Mouse (Mus musculus) testis, adult 2 months (tissue): ENCODE measurements around the gene Prps1l3.

Experiments used
- CTCF ChIP-seq: fragments of 200-500 bp; IDR thresholded peaks from 2 replicates; pipeline ENCODE4 v1.5.1; 2012; ENCODE audit warnings: low read depth, mild to moderate bottlenecking, inconsistent platforms, low read length, moderate library complexity; ENCODE audit not compliant: control insufficient read depth, insufficient read depth, insufficient replicate concordance
- POLR2A ChIP-seq: fragments of 200-500 bp; IDR thresholded peaks from 2 replicates; pipeline ENCODE4 v1.6.1; 2012; ENCODE audit warnings: low read depth, mild to moderate bottlenecking, inconsistent platforms, low read length, moderate library complexity; ENCODE audit not compliant: control insufficient read depth

- no peak for TF ChIP-seq CTCF
- TF ChIP-seq POLR2A = no peak
Observed at GRCm38 (mm10) chr12:57227776-57228175, 2.4 kb upstream of the Prps1l3 start.
